Mouse (Mus musculus) NIH3T3 (cell line): Measurements from ENCODE around the gene Gucy2g.
"Not testable (repeated sequence)": the region's sequence is repeated elsewhere in the genome, so short reads cannot be mapped to it uniquely, and the experiment has no call there.

Source experiments
- DNase-seq: peaks from one replicate; pipeline ENCODE4 v3.0.0-alpha.2; 2012; ENCODE audit warnings: low read depth

Gucy2g gene

DNA sequence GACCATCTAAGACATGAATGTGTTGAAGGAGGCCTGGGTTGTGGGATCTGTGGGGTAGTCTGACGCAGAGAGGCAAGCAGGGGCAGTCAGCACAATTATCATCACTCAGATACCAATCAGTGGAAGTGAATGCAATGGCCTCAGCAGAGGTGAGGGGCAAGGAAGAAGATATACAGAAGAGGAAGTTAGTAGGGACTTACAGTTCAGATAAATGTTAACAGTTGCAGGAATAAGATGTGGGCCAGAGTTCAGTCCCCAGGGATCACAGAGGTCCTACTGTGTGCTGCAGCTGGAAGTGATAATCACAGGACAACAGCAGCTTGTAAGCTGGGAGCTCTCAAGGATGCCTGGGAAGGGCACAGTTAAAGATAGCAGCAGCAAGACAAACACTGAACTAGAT lies 76.9 kb downstream of the Gucy2g start:
- no peak for DNase-seq

DNA sequence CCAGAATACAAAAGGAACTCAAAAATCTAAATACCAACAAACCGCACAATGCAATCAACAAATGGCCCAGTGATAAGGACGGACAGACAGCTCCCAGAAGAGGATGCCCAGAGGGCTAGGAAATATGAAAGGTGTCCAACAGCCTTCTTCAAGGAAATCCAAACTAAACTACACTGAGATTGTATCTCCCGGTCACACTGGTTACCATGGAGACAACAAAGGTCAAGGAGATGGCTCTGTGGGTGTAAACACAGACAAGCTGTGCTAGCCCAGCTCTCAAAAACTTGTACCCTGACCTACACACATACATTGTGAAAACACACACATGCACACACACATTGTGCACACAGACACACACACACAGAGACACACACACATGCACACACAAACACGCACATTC lies 78.8 kb downstream of the Gucy2g start:
- DNase-seq: no peak

GRCm38 (mm10) chr19:55159826-55160225 lies 81.2 kb downstream of the Gucy2g start:
- no peak for DNase-seq

DNA sequence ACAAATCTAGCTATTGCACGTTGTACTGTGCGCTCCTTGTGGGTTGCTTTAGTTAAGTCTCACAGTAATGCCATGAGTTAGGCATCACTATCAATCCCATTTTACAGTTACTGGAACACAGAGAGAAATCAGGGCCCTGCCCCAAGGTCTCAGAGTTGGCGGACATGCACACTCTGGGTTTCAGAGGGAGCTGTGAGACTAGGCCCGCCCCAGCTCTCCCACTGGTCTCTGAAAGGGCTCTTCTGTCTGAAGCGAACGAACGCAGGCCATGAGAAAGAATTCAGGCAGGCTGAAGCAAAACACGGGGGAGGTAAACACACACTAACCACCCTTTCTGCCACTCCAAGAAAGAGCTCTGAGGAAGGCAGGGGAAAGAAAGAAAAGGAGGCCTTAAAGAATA lies 82.4 kb downstream of the Gucy2g start:
- no peak for DNase-seq

GRCm38 (mm10) chr19:55157029-55157428 lies 84.0 kb downstream of the Gucy2g start:
- DNase-seq: no peak

DNA sequence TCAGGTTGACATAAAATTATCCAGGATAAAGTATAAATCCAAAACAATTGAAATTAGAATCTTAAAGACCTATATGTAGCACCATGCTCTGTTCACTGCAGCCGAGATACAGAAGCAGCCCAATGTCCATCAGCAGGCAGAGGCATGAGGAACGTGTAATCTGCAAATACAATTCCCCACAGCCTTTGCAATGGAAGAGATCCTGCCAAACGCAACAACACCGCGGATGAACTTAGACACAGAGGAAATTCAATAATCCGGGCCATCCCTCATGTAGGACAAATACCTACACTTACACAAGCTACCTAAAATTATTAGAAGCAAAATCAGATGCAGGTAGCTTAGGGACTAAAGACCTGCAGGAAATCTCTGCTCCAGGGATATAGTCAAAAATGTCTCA lies 88.1 kb downstream of the Gucy2g start:
- no peak for DNase-seq

DNA sequence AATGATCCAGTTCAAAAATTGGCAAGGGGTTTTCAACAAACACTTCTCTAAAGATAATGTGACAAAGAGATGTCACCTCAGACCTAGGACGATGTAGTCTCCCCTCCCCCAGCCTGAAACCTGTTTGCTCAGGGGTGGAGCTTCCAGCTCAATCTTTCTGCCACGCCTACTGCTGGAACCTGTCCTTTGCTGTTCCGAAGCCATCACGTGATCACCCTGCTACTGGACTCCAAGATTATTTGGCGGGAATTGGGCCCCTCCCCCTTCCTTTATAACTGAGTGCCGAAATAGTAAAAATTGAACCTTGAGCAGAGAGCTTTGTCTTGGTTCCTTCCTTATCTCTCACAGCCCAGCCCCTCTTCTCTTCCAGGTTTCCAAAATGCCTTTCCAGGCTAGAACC lies 88.8 kb downstream of the Gucy2g start:
- not testable (repeated sequence) for DNase-seq

GRCm38 (mm10) chr19:55149646-55150045 lies 91.4 kb downstream of the Gucy2g start:
- DNase-seq: peak; percentile 31

DNA sequence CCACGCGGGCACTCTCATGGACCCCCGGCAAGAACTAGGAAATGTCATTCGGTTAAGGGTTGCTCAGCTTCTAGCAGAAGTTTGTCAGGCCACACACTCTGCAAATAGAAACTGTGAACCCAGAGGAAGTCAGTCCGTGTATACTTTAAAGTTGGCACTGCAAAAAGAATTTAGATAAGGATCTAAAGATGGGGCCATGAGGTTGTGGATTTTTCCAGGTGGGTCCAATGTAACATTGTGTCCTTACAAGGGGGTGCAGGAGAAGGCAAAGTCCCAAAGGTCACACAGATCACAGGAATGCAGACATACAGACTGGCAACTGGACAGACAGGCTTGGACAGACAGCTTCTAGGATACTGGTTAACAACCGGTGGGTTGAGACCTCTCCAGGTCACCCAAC lies 92.9 kb downstream of the Gucy2g start:
- DNase-seq: no peak
